Mouse (Mus musculus) embryonic facial prominence, embryonic 14.5 days (tissue): ENCODE data around the gene Ralgapa1. TPM values are rescaled to one million over a fixed set of nuclear protein-coding genes. Genes with fewer than 3 reads are reported as not detected.
A peak's percentile ranks its signal among the peaks of the same experiment; 100 is the strongest.
"Not testable (repeated sequence)": the region's sequence is repeated elsewhere in the genome, so short reads cannot be mapped to it uniquely, and the experiment has no call there.

ENCODE experiments used
- ATAC-seq: fragments of 200-750 bp; cut with Nextera tagmentation; 2 replicates; pipeline ENCODE4 v1.8.0; 2017; ENCODE audit warnings: low read depth, moderate number of reproducible peaks, moderate TSS enrichment
- DNase-seq: peaks from one replicate; pipeline ENCODE4 v3.0.0-alpha.2; 2015; ENCODE audit warnings: low spot score
- H3K27ac ChIP-seq: fragments of 300-500 bp; sonication (generic); replicated peaks from 2 replicates; pipeline ENCODE4 v1.5.1; 2014; ENCODE audit warnings: low read depth, mild to moderate bottlenecking, low read length, moderate library complexity
- H3K27me3 ChIP-seq: fragments of 300-500 bp; sonication (generic); replicated peaks from 2 replicates; pipeline ENCODE4 v1.6.1; 2014; ENCODE audit warnings: low read length; ENCODE audit not compliant: control insufficient read depth, insufficient read depth
- H3K36me3 ChIP-seq: fragments of 300-500 bp; sonication (generic); 2 replicates; pipeline ENCODE4 v1.6.1; 2014; ENCODE audit warnings: low read length, mixed read lengths; ENCODE audit not compliant: control insufficient read depth, insufficient read depth
- H3K4me1 ChIP-seq: fragments of 300-500 bp; sonication (generic); 2 replicates; pipeline ENCODE4 v1.6.1; 2014; ENCODE audit warnings: antibody characterized with exemption, low read length; ENCODE audit not compliant: control insufficient read depth, insufficient read depth
- H3K4me2 ChIP-seq: fragments of 300-500 bp; sonication (generic); 2 replicates; pipeline ENCODE4 v1.6.1; 2014; ENCODE audit warnings: low read depth, mild to moderate bottlenecking, low read length, moderate library complexity, mixed read lengths
- H3K4me3 ChIP-seq: fragments of 300-500 bp; sonication (generic); 2 replicates; pipeline ENCODE4 v1.5.1; 2014; ENCODE audit warnings: low read depth, mild to moderate bottlenecking, low read length
- H3K9ac ChIP-seq: fragments of 300-500 bp; sonication (generic); 2 replicates; pipeline ENCODE4 v1.6.1; 2014; ENCODE audit warnings: low read depth, mild to moderate bottlenecking, low read length, moderate library complexity, mixed read lengths
- H3K9me3 ChIP-seq: fragments of 300-500 bp; sonication (generic); 2 replicates; pipeline ENCODE4 v1.6.1; 2016; ENCODE audit warnings: low read length; ENCODE audit not compliant: control insufficient read depth
- WGBS: fragments of 180-500 bp; shearing (Covaris S2); extraction: QIAGEN DNeasy Blood & Tissue Kit; methylation state at CpG from one replicate; pipeline ENCODE4 v1.1.7; 2014; 5-methylcytosine and 5-hydroxymethylcytosine counted together
- microRNA-seq: library from miRNA; unstranded; fragments of <30 nt; microRNA quantifications from one replicate; pipeline ENCODE4, GENCODE M21; 2016; ENCODE audit warnings: borderline number of aligned reads
- polyA plus RNA-seq: library from polyadenylated mRNA; unstranded; fragments of >200 nt; fragmentation: Nextera tagmentation; extraction: Ambion mirVana; gene quantifications from 2 replicates; pipeline ENCODE4 v1.2.1, GENCODE M21; 2014

Gene Ralgapa1
- polyA plus RNA-seq, 1 experiment from 2014 or later = 21.5 TPM

DNA sequence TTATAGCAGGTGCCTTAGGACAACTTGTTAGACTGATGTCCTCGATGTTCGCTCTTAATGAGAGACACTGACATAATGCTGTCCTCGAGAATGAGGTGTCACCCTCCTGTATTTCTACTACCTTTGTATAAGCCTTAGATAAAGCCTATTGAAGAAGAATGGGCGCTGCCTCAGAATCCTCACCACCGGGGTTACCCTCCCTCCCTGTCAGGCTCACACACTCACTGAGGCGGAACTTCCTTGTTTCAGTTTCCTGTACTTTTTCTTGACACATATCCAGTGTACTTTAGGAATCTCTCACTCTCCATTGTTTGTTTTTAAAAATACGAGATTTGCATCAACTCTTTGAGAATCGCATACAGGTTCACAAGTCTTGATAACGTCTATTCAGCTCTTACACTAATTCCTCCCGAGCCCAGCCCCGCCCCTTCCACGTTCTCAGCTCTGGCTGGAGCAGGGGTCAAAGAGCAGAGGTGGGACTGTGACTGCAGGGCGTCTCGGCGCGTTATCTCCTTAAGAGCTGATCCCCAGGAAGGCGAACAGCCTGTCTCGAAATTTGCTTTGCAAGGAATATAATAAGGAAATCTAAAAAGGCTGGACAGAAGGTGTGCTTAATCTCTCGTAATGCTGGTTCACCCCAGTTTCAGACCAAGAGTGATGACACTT, 260.8 kb downstream of the Ralgapa1 start:
- Histone ChIP-seq H3K4me1 (0 out of 2 replicates have a peak, but pooled peaks cover 2% of the 10 kb centered on the region), H3K9ac (peak overlapping the region; percentile 31; the same call in 1 of the 2 replicates), H3K4me2 (peak overlapping the region; percentile 58), H3K36me3 (no peaks in the 10 kb centered on the region), H3K27ac (no peak overlapping the region), H3K9me3 (peaks cover 5% of the 10 kb centered on the region; the same call in 1 of the 2 replicates), H3K4me3 (peak overlapping the region; percentile 35), H3K27me3 (no peaks in the 10 kb centered on the region)
- DNase-seq (peak; percentile 4), ATAC-seq (no peak)
- WGBS = 16% methylated on average over 19 of the region's 19 CpGs

DNA sequence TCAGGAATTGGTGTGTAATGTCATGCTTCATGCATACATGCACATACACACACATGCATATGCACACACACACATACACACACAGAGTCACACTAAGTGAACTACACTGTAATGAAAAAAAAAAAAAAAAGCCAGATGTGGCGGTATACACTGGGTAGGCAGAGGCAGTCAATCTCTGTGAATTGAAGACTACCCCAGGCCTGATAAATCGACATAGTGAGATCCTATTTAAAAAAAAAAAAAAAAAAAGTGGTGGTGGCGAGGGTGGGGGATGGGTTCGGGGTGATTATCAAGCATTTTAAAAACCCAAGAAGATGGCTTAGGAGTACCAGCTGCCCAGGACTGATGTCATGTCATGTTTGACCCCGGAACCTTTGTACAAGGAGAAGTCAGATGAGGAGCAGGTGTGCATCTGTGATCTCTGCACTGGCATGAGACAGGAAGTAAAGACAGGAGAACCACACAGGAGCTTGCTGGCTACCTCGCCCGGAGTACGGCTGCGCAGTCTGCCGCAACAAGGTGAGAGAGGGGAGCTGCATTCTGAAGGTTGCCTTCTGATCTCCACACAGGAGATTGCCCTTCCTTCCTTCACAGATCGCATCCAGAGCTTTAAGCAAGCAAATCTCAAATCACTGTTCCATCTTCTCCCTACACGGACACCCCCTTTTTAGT, 261.6 kb downstream of the Ralgapa1 start:
- 86% methylated on average over 12 of the region's 12 CpGs for WGBS
- H3K27ac ChIP-seq = no peak overlapping the region
- 0 out of 2 replicates have a peak, but pooled peaks cover 2% of the 10 kb centered on the region for H3K4me1 ChIP-seq
- no peak overlapping the region for H3K4me3 ChIP-seq
- no peaks in the 10 kb centered on the region for H3K27me3 ChIP-seq
- DNase-seq (no peak), ATAC-seq (no peak)
- H3K36me3 ChIP-seq = no peaks in the 10 kb centered on the region
- no peaks in the 10 kb centered on the region for H3K9me3 ChIP-seq
- no peak overlapping the region for H3K4me2 ChIP-seq
- H3K9ac ChIP-seq = no peak overlapping the region

GRCm38 (mm10) chr12:55557866-55558265, 263.1 kb downstream of the Ralgapa1 start:
- H3K4me1 ChIP-seq = 0 out of 2 replicates have a peak, but pooled peaks cover 2% of the 10 kb centered on the region
- H3K27ac ChIP-seq = no peak overlapping the region
- H3K9me3 ChIP-seq = no peaks in the 10 kb centered on the region
- no peak overlapping the region for H3K4me2 ChIP-seq
- H3K27me3 ChIP-seq = no peaks in the 10 kb centered on the region
- WGBS = 75% methylated on average over 6 of the region's 6 CpGs
- H3K4me3 ChIP-seq = no peak overlapping the region
- no peaks in the 10 kb centered on the region for H3K36me3 ChIP-seq
- DNase-seq (no peak), ATAC-seq (no peak)
- no peak overlapping the region for H3K9ac ChIP-seq

- 81% methylated on average over 6 of the region's 6 CpGs for WGBS
- not testable (repeated sequence) for H3K27ac ChIP-seq, H3K9me3 ChIP-seq, H3K4me1 ChIP-seq, H3K9ac ChIP-seq, H3K27me3 ChIP-seq, H3K4me3 ChIP-seq, H3K36me3 ChIP-seq, DNase-seq, H3K4me2 ChIP-seq, ATAC-seq
Measured at GRCm38 (mm10) chr12:55554901-55555300, 266.1 kb downstream of the Ralgapa1 start.

Small RNA genes within 50 kb of the gene (microRNA-seq; reads per million reads assigned to microRNA genes)
- gene Gm23394 = 0.50 reads per million

Other genes with a start within 250 kb of the Ralgapa1 start
- gene Insm2, start 221.7 kb downstream of the Ralgapa1 start, polyA plus RNA-seq = 0.64 and 0.99 TPM in 2 replicates
- 31.7 and 38.7 TPM in 2 replicates for gene Brms1l, start 15.2 kb upstream of the Ralgapa1 start, polyA plus RNA-seq